Mouse (Mus musculus): Measurements from ENCODE around the gene Flt1. TPM values are rescaled to one million over a fixed set of nuclear protein-coding genes. Genes with fewer than 3 reads are reported as not detected.
A peak's percentile ranks its signal among the peaks of the same experiment; 100 is the strongest.

The Flt1 gene
- polyA plus RNA-seq, 1 experiment from 2014 or later, result 10.9 TPM

GRCm38 (mm10) chr5:147748081-147748581 lies 22.3 kb upstream of the Flt1 start:
- Histone ChIP-seq H3K4me3 (replicated peaks; ENCODE audit: low read depth, low read length) (0 out of 2 replicates have a peak overlapping the region, but pooled peaks have one; percentile 11), H3K27me3 (ENCODE audit: insufficient read depth, low read length) (peaks cover 9% of the 10 kb centered on the region; the same call in 1 of the 2 replicates), H3K27ac (no peak overlapping the region)

DNA sequence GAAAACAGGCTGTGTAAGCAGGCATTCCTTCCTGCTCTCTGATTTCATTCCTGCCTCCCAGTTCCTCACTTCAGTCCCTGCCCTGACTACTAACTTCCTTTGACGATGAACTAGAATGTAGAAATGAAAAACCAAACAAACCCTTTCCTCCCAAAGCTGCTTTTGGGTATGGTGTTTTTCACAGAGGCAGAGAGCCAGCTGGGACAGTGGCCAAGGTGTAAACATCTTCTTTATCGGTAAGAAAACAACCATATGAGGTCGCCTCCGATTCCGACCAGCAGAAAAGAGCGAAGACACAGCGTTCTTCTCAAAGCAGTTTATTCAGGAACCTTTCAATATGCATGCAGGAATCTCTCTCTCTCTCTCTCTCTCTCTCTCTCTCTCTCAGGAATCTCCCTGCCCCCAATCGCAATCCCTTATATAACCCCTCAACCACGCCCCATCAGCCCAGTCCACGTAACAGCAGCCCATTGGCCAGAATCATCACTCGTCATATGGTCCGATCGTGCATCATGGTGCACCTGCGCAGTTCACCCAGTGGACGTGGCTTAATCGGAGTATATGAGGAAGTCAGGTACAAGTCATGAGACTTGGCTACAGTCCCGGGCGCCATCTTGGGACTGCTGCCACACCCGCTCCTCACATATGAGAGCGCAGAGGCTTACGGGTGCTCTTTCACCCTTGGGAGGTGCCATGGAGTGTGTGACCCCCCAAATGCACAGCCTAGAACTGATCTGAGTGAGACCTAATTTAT lies 19.3 kb upstream of the Flt1 start:
- no peaks in the 10 kb centered on the region for H3K9me3 ChIP-seq (replicated peaks; ENCODE audit: low read length)
- no peak overlapping the region for H3K4me3 ChIP-seq (replicated peaks; ENCODE audit: low read depth, low read length)
- ATAC-seq (replicated peaks; ENCODE audit: low FRiP score, low read depth) (no peak), DNase-seq (ENCODE audit: low spot score) (no peak)
- H3K4me2 ChIP-seq (ENCODE audit: low read length), result no peak overlapping the region
- no peaks in the 10 kb centered on the region for H3K4me1 ChIP-seq (replicated peaks; ENCODE audit: insufficient read depth, low read length)
- no peaks in the 10 kb centered on the region for H3K36me3 ChIP-seq (ENCODE audit: insufficient read depth, low read length)
- TF ChIP-seq CTCF (IDR thresholded peaks at IDR 0.05; ENCODE audit: low read depth), result no peak
- WGBS, result 85% methylated on average over 21 of the region's 21 CpGs
- H3K9ac ChIP-seq (ENCODE audit: low read depth, low read length), result no peak overlapping the region
- H3K27me3 ChIP-seq (ENCODE audit: insufficient read depth, low read length), result 0 out of 2 replicates have a peak, but pooled peaks cover 9% of the 10 kb centered on the region
- no peak overlapping the region for H3K27ac ChIP-seq

More at GRCm38 (mm10) chr5:147748081-147748581, 22.3 kb upstream of the Flt1 start:
- H3K9ac ChIP-seq (ENCODE audit: low read depth, low read length), result no peak overlapping the region
- H3K9me3 ChIP-seq (replicated peaks; ENCODE audit: low read length), result no peaks in the 10 kb centered on the region
- DNase-seq (ENCODE audit: low spot score) (peak; percentile 33), ATAC-seq (replicated peaks; ENCODE audit: low FRiP score, low read depth) (no peak)
- TF ChIP-seq CTCF (IDR thresholded peaks at IDR 0.05; ENCODE audit: low read depth), result no peak
- H3K4me2 ChIP-seq (ENCODE audit: low read length), result peak overlapping the region; percentile 35
- 5% methylated on average over 15 of the region's 15 CpGs for WGBS
- peaks cover 8% of the 10 kb centered on the region; the same call in 1 of the 2 replicates for H3K4me1 ChIP-seq (replicated peaks; ENCODE audit: insufficient read depth, low read length)
- H3K36me3 ChIP-seq (ENCODE audit: insufficient read depth, low read length), result no peaks in the 10 kb centered on the region

- Histone ChIP-seq H3K4me2 (ENCODE audit: low read length) (no peak overlapping the region), H3K36me3 (ENCODE audit: insufficient read depth, low read length) (no peaks in the 10 kb centered on the region), H3K27me3 (ENCODE audit: insufficient read depth, low read length) (0 out of 2 replicates have a peak, but pooled peaks cover under 1% of the 10 kb centered on the region), H3K9ac (ENCODE audit: low read depth, low read length) (no peak overlapping the region), H3K9me3 (replicated peaks; ENCODE audit: low read length) (no peaks in the 10 kb centered on the region), H3K4me3 (replicated peaks; ENCODE audit: low read depth, low read length) (no peak overlapping the region), H3K27ac (no peak overlapping the region), H3K4me1 (replicated peaks; ENCODE audit: insufficient read depth, low read length) (no peaks in the 10 kb centered on the region)
- 90% methylated on average over 9 of the region's 9 CpGs for WGBS
- TF ChIP-seq CTCF (IDR thresholded peaks at IDR 0.05; ENCODE audit: low read depth), result no peak
- no peak for ATAC-seq (replicated peaks; ENCODE audit: low FRiP score, low read depth)
- no peak for DNase-seq (ENCODE audit: low spot score)
Measured at GRCm38 (mm10) chr5:147742468-147743111, 16.8 kb upstream of the Flt1 start.

- no peak overlapping the region for H3K4me2 ChIP-seq (ENCODE audit: low read length)
- DNase-seq (ENCODE audit: low spot score), result no peak
- H3K36me3 ChIP-seq (ENCODE audit: insufficient read depth, low read length), result no peaks in the 10 kb centered on the region
- ATAC-seq (replicated peaks; ENCODE audit: low FRiP score, low read depth), result no peak
- H3K4me1 ChIP-seq (replicated peaks; ENCODE audit: insufficient read depth, low read length), result no peaks in the 10 kb centered on the region
- H3K9ac ChIP-seq (ENCODE audit: low read depth, low read length), result no peak overlapping the region
- no peak for TF ChIP-seq CTCF (IDR thresholded peaks at IDR 0.05; ENCODE audit: low read depth)
- H3K27me3 ChIP-seq (ENCODE audit: insufficient read depth, low read length), result no peaks in the 10 kb centered on the region
- no peak overlapping the region for H3K27ac ChIP-seq
- H3K4me3 ChIP-seq (replicated peaks; ENCODE audit: low read depth, low read length), result no peak overlapping the region
- 72% methylated on average over 8 of the region's 8 CpGs for WGBS
- no peaks in the 10 kb centered on the region for H3K9me3 ChIP-seq (replicated peaks; ENCODE audit: low read length)
Measured at GRCm38 (mm10) chr5:147736766-147737280, 11.0 kb upstream of the Flt1 start.

DNA sequence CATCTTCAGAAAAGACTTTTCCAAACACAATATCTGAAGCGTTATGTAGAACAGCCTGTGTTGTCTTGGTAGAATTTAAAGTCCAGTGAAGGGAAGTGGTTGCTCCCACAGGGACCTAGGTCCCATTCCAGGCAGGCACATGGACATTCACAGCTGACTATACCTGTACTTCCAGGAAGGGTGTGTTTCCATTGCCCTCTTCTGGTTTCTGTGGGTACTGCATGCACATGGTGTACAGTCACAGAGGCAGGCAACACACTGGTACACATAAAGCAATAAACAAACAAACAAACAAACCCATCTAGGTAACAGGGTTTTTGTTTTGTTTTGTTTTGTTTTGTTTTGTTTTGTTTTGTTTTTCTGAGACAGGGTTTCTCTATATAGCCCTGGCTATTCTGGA lies 7.9 kb upstream of the Flt1 start:
- WGBS, result 92% methylated on average over 1 of the region's 1 CpGs
- Histone ChIP-seq H3K9me3 (replicated peaks; ENCODE audit: low read length) (no peaks in the 10 kb centered on the region), H3K4me1 (replicated peaks; ENCODE audit: insufficient read depth, low read length) (no peaks in the 10 kb centered on the region), H3K27me3 (ENCODE audit: insufficient read depth, low read length) (peaks cover 2% of the 10 kb centered on the region; the same call in 1 of the 2 replicates), H3K4me3 (replicated peaks; ENCODE audit: low read depth, low read length) (no peak overlapping the region), H3K27ac (no peak overlapping the region), H3K4me2 (ENCODE audit: low read length) (no peak overlapping the region), H3K9ac (ENCODE audit: low read depth, low read length) (no peak overlapping the region), H3K36me3 (ENCODE audit: insufficient read depth, low read length) (no peaks in the 10 kb centered on the region)
- ATAC-seq (replicated peaks; ENCODE audit: low FRiP score, low read depth) (no peak), DNase-seq (ENCODE audit: low spot score) (no peak)
- TF ChIP-seq CTCF (IDR thresholded peaks at IDR 0.05; ENCODE audit: low read depth), result peak; percentile 66

DNA sequence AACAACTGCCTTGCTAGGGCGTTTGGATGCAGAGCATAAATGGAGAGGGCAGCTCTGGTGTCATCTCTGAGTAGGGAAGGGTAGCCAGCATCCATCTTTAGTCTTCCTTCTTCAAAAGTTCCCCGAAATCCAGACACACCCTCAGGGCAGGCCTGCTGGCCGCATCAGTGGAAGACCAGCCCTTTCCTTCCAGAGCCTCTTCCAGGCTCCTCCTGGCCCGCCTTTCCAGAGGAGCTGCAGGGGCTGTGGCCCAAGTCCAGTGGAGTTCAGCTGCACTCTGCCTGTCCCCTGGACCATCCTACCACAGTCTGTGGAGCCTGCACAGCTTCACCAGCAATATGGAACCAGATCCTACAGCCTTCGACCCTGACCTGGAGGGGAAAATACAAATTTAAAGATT lies 7.1 kb upstream of the Flt1 start:
- Histone ChIP-seq H3K9ac (ENCODE audit: low read depth, low read length) (no peak overlapping the region), H3K9me3 (replicated peaks; ENCODE audit: low read length) (no peaks in the 10 kb centered on the region), H3K4me1 (replicated peaks; ENCODE audit: insufficient read depth, low read length) (no peaks in the 10 kb centered on the region), H3K27me3 (ENCODE audit: insufficient read depth, low read length) (peaks cover 10% of the 10 kb centered on the region), H3K4me2 (ENCODE audit: low read length) (no peak overlapping the region), H3K36me3 (ENCODE audit: insufficient read depth, low read length) (no peaks in the 10 kb centered on the region), H3K4me3 (replicated peaks; ENCODE audit: low read depth, low read length) (no peak overlapping the region), H3K27ac (no peak overlapping the region)
- DNase-seq (ENCODE audit: low spot score) (no peak), ATAC-seq (replicated peaks; ENCODE audit: low FRiP score, low read depth) (no peak)
- TF ChIP-seq CTCF (IDR thresholded peaks at IDR 0.05; ENCODE audit: low read depth), result no peak
- 73% methylated on average over 5 of the region's 5 CpGs for WGBS

All from kidney, postnatal 0 days (tissue).